Mouse (Mus musculus): ENCODE data around the gene Cd36.

Cd36 gene

DNA sequence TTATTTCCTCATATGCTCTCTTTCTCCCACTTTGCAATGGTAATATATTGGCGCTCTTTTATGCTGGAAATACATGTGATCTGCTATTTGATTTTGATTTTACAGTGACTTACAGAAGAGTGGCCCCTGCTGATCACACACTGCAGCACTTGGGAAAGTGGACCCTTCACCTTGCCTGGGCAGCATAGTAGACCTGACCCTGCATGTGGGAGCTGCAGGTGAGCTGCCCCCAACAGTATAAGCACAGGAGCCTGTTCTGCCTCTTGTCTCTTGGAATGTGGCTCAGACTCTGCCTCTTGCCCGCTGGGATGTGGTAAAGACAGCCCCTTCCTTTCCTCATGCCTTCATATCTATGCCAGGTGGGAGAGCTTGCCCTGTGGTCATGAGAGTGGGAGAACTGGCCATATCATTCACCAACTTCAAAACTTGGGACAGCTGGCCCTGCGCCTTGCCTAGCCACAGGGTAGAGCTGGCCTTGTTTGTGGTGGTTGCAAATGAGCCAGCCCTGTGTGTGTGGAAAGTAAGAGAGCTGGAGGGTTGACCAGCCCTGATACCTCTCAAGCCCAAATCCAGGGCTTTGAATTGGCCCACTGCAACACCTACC is 81.7 kb downstream of the Cd36 start:
- DNase-seq (ENCODE audit: low spot score) = no peak

DNA sequence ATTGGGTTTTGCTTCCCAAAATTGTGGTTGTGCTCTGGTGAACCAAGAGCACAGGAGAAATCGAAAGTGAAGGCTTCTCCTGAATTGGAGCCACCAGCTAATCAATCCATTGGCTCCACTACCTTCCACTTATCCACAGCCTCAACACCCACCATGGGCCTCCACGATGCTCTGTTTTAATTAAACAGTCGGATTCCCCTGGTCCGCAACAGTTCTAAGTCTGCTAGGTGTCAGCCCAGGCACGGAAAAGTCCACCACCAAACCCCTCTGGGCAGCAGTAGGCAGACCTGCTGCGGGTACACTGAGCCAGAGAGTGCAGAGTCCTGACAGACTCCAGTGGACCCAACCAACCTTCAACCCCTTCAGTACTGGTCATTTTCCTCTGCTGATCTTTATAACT is 112.0 kb downstream of the Cd36 start:
- no peak for DNase-seq (ENCODE audit: low spot score)

DNA sequence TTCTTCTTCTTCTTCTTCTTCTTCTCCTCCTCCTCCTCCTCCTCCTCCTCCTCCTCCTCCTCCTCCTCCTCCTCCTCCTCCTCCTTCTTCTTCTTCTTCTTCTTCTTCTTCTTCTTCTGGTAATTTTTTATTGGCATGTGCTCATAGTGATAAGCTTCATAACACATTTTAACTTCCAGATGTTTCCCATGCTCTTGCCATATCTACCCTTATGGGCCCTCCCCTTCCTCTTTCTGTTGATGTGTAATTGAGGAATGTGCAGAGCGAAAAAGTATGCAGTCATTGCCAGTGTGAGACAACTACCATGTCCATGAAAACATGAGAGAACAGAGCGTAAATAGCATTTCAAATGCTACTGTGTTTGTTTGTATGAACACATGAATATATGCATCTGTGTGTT is 118.3 kb downstream of the Cd36 start:
- no peak for DNase-seq (ENCODE audit: low spot score)

DNA sequence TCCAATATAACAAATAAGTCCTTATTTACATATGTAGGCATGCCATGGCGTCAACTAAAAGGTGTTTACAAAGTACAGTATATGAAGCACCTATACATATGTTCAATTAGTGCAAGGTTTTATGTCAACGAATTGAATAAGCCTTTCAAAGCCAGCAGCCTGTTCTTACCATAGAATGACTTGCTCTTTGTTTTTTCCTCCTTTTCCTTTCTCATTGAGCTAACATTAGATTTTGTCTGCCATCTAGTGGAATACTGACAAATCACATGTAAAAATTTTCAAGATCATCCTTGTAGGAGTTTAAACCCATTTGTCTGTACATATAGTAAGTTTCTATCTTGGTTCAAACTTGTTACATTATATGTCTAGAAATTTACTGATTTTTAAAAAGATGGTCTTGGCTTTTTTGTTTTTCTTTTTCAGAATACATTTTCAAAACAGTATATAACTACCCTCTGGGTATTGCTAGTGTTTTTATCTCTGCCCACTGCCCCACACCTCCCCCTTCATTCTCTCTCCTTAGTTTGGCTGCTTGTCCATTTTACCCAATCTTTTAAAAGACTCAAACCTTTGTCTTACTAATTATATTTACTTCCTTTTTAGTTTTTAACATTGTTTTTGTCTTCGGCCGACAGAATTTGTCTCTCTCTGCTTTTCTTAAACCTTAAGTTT is 122.5 kb downstream of the Cd36 start:
- no peak for DNase-seq (ENCODE audit: low spot score)

DNA sequence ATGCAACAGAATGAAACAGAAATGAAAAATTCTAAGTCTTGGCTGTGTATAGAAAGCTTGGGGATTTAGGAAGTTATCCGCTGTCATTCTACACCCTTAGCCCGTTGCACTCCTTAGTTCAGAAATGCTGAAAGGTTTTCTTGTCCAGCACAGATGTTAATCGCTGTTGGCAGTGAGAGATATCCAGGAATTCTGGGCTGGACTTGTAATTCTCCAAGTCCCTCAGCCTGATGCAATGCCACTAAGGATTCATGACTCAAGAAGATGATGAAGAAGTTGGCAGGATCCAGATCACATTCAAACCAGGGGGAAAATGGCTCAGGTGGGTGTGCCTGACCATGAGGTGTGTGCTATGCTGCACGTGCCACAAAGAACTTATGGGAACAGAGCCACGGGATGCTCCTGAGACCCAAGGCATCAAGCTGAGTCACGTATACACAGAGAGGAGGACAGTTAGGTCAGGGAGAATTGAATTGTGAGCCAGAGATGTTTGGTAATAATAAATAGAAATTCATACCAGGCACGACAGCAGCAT is 135.1 kb downstream of the Cd36 start:
- no peak for DNase-seq (ENCODE audit: low spot score)

DNA sequence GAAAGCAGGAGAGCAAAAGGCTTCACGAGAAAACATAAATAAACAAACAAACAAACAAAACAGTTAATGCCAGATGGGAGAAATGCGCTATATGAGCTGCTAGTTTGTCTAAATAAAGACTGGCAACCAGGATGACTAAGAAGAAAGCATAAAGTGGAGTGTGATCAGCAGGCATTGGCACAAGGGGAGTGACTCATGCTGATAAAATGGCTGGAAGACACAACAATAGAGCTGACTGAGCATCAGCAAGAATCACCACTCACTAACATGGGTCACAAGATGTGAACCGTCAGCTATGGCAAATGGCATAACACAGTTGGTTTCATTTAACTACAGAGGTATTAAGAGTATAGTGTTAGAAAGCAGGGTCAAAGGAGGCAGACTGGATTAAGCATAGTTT is 140.3 kb downstream of the Cd36 start:
- no peak for DNase-seq (ENCODE audit: low spot score)

DNA sequence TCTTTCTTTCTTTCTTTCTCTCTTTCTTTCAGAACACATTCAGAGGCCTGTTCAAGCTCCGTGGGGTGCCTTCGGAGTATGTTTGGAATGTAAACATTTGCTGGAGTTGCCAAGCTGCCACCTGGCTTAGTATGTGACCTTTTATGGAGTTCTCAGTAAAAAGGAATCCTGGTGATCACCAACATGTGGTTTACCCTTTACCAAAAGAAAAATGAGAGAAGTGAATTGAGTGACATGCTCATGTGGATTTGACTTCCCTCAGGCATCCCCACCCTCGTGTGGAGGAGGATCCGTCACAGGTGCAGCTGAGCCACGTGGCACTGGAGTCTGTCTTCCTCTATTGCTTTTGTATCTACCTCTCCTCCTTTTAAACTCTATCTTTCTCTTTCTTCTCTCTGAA is 141.5 kb downstream of the Cd36 start:
- no peak for DNase-seq (ENCODE audit: low spot score)

DNA sequence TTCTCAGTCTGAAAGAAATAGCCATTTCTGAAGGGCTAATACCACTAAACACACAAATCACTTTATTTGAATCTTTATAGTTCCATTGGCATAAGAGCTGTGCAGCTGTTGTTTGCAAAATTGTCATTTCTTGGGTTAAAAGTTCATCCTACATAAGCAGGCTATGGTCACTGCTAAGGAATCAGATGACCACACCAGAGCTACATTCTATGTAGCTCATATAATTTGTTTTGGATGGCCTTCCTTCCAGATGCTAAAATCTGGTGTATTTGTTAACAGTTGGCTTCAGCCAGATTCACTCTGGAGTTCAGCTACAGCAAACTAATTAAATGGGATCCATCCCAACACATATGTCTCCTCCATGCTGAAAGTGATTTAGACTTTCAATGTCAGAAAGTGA is 142.1 kb downstream of the Cd36 start:
- DNase-seq (ENCODE audit: low spot score) = no peak

DNA sequence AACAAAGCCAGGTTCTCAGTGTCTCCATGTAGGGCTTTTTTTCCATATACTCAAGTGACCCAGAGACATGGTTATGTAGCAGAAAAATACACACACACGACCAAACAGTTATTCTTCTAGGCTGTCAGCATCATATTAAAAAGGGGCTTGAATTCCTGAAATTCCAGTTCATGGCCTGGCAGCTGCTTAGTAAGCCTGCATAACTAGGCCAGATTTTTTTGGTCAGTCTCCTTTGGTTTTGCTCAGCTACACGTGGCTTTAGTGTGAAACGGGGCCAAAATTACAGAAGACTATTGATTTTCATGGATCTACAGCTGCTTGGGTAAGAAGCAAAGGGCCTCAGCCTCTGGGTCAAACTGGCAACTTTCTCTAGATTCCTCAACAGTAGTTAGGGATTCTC is 148.8 kb downstream of the Cd36 start:
- no peak for DNase-seq (ENCODE audit: low spot score)
